Mouse (Mus musculus) 3T3-L1 (cell line): ENCODE data around the gene Ccdc173.

ENCODE experiments used
- DNase-seq: peaks from one replicate; pipeline ENCODE4 v3.0.0-alpha.2; 2015; ENCODE audit warnings: low read depth, low spot score

Ccdc173 gene

GRCm38 (mm10) chr2:69788974-69789373 lies 401 bp downstream of the Ccdc173 start:
- DNase-seq = no peak

GRCm38 (mm10) chr2:69778836-69779177 lies 10.6 kb downstream of the Ccdc173 start:
- peak; percentile 71 for DNase-seq

- no peak for DNase-seq
Observed at GRCm38 (mm10) chr2:69777985-69778835, 11.2 kb downstream of the Ccdc173 start.

- no peak for DNase-seq
Observed at GRCm38 (mm10) chr2:69773331-69773730, 16.0 kb downstream of the Ccdc173 start.

- DNase-seq = peak; percentile 21
Observed at GRCm38 (mm10) chr2:69764716-69765115, 24.7 kb downstream of the Ccdc173 start.

GRCm38 (mm10) chr2:69763340-69763739 lies 26.0 kb downstream of the Ccdc173 start:
- DNase-seq = no peak

GRCm38 (mm10) chr2:69760980-69761379 lies 28.4 kb downstream of the Ccdc173 start:
- DNase-seq = no peak

GRCm38 (mm10) chr2:69745091-69745490 lies 44.3 kb downstream of the Ccdc173 start:
- DNase-seq = peak; percentile 27

- no peak for DNase-seq
Observed at GRCm38 (mm10) chr2:69723519-69723825, 65.9 kb downstream of the Ccdc173 start.

- DNase-seq = peak; percentile 95
Observed at GRCm38 (mm10) chr2:69722650-69723518, 66.5 kb downstream of the Ccdc173 start.

GRCm38 (mm10) chr2:69722273-69722649 lies 67.1 kb downstream of the Ccdc173 start, which contains the start of gene Ppig:
Gene Ppig, plus strand, starts transcription at chr2:69722545.
- DNase-seq = no peak

- no peak for DNase-seq
Observed at GRCm38 (mm10) chr2:69719121-69719520, 70.3 kb downstream of the Ccdc173 start.

- peak; percentile 35 for DNase-seq
Observed at GRCm38 (mm10) chr2:69716483-69716882, 72.9 kb downstream of the Ccdc173 start.

GRCm38 (mm10) chr2:69714126-69714525 lies 75.2 kb downstream of the Ccdc173 start:
- DNase-seq = no peak

GRCm38 (mm10) chr2:69713626-69714014 lies 75.8 kb downstream of the Ccdc173 start:
- DNase-seq = no peak

- peak; percentile 96 for DNase-seq
Observed at GRCm38 (mm10) chr2:69712981-69713625, 76.3 kb downstream of the Ccdc173 start, which contains the start of gene Fastkd1. Gene Fastkd1, minus strand, starts transcription at chr2:69713516.

- DNase-seq = no peak
Observed at GRCm38 (mm10) chr2:69712171-69712570, 77.2 kb downstream of the Ccdc173 start.
